Mouse (Mus musculus) embryo, embryonic 10 days (tissue): ENCODE measurements around the gene Tubgcp2.

Experiments
- DNase-seq: peaks from one replicate; pipeline ENCODE4 v3.0.0-alpha.2; 2015; ENCODE audit warnings: low spot score

Gene Tubgcp2

DNA sequence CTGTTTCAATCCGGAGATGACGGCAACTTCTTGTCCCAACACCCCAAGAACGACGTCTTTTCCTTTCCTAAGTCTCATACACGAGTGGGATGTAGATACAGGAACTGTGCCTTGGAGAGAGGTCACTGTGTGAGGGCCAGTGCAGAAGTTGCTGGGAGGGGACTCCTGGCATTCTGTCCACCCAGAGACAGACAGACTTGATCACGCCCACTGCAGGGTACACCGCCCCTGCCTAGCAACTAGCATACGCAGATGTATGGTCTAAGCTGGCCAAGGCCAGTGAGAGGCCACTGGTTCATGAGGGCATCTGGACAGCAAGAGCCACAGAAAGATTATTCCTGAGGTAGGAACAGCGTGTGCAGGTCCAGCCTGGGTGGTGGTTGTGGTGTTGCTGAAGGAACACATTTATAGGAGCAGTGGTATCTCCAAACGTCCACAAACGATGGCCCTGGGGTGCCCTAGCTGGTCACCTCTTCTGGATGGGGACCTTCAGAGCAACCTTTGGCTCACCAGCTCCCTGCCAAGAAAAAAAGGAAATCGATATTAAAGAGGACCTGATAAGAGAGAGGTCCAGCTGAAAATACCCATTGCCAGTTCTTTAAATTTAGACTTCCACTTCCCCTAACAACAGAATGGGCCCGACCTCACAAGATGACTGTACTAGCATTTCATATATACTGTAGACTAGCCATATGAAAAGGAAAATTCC lies 57.3 kb downstream of the Tubgcp2 start:
- peak; percentile 37 for DNase-seq

DNA sequence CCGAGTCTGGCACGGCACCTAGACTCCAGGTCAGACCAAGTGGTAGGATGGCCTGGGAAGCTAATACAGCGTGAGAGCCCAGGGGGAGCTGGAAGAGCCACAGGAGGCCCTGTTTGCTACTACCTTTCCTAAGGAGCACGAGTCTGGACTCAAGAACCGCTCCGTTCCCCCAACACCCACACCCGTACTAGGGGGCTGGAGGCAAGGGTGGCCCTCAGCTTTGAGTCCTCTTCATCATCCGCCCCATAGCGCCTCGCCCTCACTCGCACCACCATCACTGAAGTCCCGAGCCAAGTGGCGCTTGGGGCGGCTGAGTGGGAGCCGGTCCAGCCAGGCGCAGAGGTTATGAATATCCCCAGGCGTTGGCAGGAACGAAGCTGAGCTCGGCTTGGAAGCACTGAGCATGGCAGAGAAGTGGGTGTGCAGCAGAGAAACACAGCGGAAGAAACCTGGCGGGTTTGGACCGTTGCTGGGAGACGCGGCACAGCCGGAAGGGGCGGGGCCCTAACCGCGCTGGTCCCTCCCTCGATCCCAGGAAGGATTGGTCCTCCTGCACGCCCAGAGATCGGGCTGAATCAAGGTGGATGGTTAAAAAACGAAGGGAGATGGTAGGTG lies 58.1 kb downstream of the Tubgcp2 start, which contains the start of gene 6430531B16Rik:
Gene 6430531B16Rik, minus strand, starts transcription at position 478 of the 615 bp plus-strand sequence.
- DNase-seq = peak; percentile 92

DNA sequence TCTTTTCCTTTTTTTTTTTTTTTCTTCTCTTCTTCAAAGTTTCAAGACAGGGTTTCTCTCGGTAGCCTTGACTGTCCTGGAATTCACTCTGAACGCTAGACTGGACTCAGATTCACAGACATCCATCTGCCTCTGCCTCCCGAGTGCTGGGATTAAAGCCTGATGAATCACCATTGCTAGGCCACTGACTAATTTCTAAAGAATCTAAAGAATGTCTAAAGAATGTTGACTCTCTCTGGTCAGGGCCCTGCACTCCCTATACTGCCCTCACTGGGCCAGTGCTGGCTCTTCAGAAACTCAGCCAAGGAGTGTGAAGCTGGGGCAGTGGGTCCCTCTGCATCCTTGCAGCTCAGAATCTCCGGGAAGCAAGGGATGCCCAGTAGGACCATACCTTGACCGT lies 61.0 kb downstream of the Tubgcp2 start:
- peak; percentile 19 for DNase-seq

DNA sequence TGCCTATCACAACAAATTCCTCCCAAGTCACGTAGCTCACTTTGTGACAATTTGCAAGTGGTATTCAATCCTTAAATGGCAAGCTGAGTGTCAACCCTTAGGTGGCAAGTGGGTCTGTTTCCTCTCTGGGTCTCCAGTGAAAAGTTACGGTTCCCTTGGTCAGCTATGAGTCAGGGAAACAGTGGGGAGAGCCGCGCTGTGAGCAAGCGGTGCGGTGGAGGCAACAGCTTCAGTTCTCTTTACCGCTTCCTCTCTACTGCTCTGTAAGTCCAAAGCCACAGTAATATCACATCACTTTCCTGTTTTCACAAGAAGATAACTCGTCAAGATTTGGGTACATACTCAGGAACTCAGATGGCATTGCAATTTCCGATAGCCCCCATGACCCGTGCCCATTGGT lies 62.2 kb downstream of the Tubgcp2 start:
- DNase-seq = no peak

DNA sequence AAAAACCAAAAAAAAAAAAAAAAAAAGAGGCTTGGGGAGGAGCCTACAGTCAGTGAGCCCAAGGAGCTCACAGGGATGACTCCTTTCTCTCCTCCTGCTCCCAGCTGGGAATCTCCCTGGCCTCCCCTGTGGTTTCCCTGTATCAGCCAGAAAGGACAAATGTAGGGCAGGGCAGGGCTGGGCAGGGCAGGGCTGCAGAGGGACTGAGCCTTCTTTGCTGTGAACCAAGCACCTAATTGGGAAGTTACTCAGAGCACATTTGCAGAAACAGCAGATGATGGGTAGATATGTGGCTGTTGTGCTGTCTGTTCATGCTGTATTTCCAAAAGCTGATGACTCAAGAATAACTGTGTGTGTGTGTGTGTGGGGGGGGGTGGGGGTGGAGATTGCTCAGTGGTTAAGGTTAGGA lies 63.5 kb downstream of the Tubgcp2 start:
- DNase-seq = no peak

DNA sequence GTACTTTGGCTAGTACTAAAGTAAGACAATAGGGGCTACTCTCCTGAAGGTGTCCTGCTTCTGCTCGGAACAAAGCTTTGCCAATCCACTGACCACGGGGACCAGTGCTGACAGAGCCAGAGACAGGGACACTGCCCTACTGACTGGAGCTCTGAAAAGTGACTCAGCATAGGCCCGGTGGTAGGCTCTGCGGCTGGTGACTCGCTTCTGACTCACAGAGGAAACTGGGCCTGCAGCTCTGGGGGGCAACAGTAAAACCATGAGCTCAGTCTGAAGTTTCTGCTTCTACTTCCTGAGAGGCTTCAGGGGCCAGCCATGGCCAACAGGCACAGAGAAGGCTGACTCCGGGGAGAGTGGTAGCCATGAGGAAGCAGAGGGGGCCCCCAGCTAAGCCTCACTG lies 65.0 kb downstream of the Tubgcp2 start:
- no peak for DNase-seq

DNA sequence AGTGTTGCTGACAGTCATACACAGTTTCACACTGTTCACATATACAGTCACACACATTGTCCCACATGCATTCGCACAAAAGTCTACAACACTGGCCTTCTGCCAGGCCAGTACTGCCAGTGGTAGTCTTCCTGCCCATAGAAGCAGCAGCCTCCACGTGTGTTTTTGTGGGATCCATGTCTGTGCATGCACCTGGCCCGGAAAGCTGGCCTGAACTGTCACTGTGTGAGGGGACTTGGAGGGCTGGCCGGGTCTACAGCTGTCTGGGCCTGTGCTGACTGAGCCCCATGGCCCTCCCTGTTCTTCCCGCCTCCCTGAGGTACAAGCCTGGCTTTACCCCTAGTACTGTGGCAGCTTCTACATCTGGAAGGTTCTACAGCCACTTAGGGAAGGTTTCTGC lies 65.5 kb downstream of the Tubgcp2 start:
- no peak for DNase-seq

DNA sequence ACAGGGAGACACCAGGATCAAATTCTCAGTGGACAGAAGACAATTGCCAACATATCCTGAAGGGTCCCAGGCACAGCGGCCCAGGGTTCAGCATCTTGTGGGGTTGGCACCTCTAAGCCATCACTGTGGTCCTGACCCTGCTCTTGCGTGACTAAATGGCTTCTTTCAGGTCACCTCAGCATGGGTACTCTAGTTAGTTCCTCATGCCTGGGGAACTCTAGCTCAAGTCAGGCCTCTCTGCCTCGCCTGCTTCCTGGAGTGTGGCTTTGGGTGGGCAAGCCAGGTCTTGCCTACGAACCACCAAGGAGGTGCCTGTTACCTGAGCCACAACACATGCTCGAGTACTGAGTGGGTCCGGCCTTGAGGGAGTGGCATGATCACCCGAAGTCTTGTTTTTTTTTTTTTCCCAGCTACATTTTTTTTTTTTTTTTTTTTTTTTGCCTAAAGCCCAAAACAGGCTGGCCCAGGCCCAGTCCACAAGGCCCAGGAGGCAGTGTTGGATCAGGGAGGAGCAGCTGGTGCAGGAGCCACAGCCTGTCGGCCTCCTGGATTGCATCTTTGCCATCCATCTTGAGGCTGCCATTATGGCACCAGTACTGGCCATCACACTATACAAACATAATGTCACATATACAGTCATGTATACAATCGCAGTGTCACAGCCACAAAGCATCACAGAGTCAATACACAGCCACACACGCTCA lies 66.1 kb downstream of the Tubgcp2 start:
- no peak for DNase-seq

DNA sequence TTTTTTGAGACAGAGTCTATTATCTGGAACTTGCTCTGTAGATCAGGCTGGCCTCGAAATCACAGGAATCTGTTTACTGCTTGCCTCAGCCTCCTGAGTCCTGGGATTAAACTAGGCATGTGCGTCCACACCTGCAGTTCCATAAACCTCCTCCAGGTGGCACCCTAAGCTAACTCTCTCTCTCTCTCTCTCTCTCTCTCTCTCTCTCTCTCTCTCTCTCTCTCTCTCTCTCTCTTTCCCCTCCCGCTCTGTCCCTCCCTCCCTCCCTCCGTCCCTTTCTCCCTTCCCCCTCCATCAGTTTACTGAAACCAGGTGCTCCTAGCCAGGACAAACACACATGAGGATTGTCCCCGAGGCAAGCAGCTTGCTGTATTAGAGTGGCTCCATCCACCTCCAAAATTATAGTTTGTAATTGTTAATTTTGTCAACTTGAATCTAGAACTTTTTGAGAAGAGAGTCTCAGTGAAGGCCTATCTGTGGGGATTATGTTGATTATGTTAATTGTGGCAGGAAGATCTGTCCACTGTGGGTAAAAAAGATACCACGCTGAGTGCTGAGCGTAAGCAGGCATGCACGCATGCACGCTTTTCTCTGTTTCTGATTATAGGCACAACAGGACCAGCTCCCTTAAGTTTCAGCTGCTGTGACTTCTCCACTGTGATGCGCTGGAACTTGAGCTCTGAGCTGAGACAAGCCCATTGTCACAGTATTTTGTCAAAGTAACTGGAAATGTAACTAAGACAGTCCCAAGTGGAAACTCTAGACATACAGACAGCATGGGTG lies 66.9 kb downstream of the Tubgcp2 start:
- peak; percentile 86 for DNase-seq

DNA sequence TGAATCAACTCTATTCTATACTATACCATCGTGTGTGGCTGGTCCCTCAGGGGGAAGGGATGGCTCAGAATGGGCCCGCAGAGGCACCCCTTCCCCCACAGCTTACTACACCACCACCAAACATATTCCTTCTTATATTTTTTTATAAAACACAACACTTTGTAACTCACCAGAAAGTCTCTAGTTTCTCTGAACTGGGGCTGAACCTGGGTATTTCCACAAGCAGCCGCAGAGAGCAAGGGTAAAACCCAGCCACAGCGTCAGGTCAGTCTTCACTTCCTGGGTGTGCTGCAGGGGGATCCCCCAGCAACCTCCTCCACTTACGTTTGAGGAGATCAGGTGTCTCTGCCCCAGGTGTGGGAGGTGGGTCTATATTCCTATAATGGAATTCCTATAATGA lies 68.0 kb downstream of the Tubgcp2 start:
- no peak for DNase-seq

DNA sequence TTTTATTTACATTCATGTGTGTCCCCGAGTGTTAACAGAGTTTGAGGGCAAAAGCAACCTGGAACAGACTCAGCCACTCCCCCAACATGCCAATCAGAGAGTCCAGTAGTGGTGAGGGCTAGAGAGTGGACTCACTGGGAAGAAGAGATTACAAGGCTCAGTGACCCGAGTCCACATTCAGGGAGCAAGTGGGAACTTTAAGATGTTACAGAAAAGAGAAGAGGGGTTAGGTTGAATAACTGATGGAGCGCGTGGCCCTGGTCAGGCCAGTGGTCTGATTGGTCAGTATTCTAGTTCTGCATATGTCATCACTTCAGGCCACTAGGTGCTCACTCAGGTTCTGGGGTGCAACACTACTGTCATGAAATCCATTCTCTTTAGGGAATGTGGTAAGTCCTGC lies 69.3 kb downstream of the Tubgcp2 start:
- no peak for DNase-seq

DNA sequence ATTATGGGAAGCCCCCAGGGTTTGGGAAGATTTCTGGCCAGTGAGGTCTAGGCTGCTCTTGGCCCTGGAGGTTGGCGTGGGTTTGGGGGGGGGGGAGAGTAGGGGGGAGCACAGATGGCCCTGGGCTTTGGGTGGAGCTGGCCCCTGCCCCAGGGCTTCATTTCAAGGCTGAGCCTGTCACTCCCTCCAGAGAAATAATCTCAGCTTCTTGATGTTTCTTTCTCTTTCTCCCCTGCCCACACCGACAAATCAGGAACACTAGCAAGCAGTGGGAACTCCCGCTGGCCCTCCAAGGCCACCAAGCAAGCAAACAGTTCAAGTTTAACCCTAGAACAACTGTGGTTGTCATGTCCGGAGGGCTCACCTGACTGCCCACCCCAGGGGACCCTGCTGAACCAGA lies 72.7 kb downstream of the Tubgcp2 start:
- no peak for DNase-seq

DNA sequence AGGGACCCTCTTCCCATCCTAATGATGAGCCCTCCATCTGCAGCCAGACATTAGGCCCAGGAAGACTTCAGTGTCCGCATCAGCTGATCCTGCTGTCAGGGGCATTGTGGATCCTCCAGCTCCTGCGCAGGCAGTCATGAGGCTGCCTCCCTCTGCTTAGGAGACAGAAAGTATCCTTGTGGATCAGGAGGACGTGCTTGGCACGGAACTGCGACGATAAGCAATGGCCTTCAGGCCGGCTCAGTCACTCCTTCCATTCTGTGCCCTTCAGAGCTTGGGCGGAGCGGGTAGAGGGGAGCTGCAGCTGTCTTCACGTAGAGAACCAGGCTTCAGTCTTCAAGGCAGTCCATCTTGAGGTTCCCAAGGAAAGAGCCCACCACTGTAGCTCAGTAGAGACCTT lies 75.3 kb downstream of the Tubgcp2 start:
- DNase-seq = no peak

DNA sequence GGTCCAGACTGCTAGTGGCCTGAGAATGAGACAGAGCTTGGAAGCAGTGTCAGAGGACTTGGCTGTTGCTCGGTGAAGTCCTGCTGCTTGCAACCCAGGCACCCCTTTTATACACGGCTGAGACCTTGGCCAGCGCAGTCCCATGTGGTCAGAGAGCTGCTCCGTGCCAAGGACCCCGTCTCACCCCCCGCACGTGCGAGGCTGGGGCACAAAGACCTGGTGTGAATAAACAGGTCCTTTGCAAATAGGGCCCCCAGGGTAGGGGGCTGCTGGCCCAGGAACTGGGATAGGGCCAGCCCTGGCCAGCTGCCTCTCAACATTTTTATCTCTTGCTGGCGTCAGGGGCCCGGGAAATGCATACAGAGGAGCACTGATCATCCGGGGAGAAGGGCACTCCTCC lies 78.5 kb downstream of the Tubgcp2 start:
- DNase-seq = no peak

DNA sequence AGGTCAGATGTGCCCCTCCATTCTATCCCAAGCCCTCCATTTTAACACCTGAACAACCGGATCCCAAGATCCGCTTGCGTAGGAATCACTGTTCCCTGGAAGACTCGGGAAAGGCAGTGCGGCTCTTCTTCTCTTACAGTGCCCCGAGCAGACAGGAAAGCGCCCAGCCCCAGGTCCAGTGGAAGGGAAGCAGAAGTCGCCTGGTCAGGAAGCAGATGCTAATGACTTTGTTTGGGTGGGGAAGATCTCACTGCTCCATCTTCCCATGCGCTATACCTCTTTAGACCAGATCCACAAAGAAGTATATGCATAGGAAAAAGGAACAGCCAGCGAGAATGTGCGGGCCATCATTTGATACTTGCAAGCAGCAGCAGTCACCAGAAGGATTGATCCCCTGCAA lies 79.0 kb downstream of the Tubgcp2 start:
- DNase-seq = no peak

DNA sequence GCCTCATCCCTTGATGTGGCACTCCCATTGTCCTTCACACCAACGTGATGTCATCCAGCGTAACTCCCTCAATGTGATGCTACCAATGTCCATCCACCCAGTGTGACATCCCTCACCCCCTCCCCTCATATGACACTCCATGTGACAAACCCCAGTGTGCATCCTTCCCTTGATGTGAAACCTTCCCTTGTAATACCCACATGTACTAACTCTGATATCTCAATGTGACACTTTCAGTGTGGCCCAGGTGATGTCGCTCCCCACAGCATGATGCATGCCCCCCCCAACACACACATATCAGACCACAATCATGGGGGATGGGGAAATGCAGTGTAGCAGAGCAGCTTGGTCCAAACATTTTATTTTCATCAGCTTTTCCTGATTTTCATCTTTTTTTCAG lies 79.8 kb downstream of the Tubgcp2 start:
- no peak for DNase-seq

DNA sequence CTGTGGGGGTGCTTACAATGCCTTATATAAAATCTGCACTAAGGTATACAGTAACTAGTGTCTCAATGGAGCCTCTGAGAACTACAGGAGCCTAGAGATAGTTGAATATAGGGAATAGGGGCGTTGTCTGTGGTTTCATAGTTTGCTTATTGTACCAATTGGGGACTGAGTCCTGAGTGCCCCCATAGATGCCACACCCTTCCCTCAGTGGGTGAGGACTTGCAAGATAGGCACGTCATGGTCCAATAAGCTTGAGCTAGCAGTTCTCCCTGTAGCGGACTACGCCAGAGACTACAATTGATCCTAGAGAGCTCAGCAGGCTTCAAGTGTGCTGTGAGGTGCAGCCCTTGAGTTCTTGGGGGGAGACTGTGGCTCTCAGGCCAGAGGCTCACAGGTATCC lies 81.0 kb downstream of the Tubgcp2 start:
- no peak for DNase-seq

DNA sequence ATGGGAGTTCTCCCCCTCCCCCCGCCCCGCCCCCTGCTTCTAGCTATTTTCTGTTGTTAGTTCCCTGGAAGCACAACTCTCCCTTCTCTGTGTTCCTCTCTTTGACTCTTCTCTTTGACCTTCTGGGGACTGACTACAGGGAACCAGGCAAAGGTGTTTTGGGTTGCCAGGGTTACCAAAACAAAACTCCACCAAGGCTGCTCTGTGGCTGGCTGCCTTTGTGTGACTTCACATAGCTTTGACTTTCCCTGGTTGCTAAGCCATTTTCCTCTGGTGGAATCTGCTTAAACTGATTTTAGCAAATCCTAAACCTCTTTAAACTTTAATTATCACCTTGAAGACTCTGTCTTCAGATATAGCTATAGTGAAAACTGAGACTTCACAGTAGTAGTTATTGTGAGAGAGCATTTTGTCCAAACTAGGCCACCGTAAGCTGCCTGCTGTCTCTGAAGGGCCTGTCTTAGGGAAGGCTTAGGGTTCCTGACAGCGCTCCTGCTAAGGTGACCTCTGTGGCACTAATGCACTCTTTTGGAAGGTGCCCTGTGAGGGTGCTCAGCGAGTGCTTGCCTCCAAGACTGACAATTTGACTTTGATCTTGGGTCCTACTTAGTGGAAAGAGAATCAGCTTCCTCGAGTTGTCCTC lies 84.4 kb downstream of the Tubgcp2 start:
- DNase-seq = peak; percentile 33

DNA sequence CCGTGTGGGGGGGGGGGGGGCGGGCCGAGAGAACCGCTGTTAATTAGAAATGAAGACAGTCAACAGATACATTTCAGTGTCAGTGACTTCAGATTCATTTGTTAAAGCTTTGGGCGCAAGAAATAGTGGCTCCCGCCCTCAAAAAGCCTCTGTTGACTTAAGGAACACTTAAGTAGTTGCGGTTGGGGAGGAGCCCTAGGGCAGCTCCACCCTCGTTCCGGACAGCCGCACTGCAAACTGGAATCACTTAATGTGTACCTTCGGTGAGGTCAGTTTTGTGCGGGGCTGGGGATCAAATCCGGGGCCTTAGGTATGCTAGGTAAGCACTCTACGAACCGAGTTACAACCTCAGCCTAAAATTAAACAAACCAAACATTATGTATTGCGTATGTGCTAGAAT lies 85.4 kb downstream of the Tubgcp2 start:
- peak; percentile 52 for DNase-seq

DNA sequence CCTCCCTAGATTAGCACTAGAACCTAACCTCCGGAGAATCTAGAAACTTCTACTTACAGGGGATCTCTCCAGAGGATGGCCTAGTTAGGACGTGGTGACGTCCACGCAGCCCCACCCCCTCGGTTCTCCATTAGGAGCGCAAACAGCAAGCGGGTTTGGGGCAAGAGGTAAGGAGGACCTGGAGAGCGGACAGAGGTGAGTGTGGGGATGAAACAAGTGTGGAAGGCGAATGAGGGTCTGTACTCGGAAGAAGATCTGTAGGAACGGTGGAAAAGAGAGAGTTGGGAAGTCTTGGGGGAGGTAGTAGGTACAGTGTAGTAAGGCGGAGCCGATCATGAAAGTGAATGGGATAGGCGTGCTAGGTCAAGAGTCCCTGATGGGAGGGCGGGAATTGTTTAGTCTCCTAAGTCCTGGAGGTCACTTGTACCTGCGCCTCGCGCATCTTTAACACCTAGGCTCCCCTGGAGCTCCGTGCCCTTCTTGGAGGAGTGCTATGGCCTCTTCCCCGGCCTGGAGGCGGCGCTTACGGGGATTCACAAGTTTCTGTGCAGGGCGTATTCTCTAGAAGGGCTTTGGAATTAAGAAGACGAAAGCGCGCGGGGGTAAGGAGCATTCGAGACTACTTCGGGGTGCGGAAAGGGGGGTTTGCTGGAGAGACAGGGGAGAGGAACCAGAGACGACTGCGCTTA lies 86.0 kb downstream of the Tubgcp2 start:
- peak; percentile 50 for DNase-seq

DNA sequence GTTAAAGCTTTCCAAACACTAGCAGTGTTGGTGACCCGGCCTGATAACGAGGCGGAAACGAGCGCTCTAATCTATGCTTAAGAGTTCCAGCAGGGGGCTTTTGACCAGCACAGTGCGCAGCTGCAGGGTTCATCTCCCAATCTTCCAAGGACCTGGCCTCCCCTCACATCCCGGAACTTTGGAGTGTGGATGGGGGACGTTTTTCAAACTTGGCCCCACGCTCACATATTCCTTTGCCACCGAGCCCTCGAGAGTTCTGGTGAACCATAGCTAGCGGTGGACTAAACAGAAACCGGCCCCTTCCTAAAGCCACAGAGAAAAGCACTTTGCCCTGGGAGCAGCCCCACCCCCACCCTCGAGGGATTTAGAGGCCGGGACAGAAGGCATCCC lies 86.6 kb downstream of the Tubgcp2 start:
- peak; percentile 78 for DNase-seq
